Mouse (Mus musculus): ENCODE data around the gene Ddx28. TPM values are rescaled to one million over a fixed set of nuclear protein-coding genes. Genes with fewer than 3 reads are reported as not detected.
A peak's percentile ranks its signal among the peaks of the same experiment; 100 is the strongest.
"Not testable (repeated sequence)": the region's sequence is repeated elsewhere in the genome, so short reads cannot be mapped to it uniquely, and the experiment has no call there.

Ddx28 gene
- total RNA-seq, 2 experiments from 2014 or later, result 8.6 to 20.8 TPM

- ATAC-seq (replicated peaks; ENCODE audit: poor library complexity), result no peak
Observed at GRCm38 (mm10) chr8:106016284-106016683, 4.6 kb upstream of the Ddx28 start.

- ATAC-seq (replicated peaks; ENCODE audit: poor library complexity), result peak; percentile 32; the same call in 1 of the 2 replicates
Observed at GRCm38 (mm10) chr8:106012203-106012602, 521 bp upstream of the Ddx28 start.

- peak; percentile 93 for ATAC-seq (replicated peaks; ENCODE audit: poor library complexity)
Observed at GRCm38 (mm10) chr8:106010748-106011642, 687 bp downstream of the Ddx28 start.

GRCm38 (mm10) chr8:106007891-106008290 is 3.8 kb downstream of the Ddx28 start:
- ATAC-seq (replicated peaks; ENCODE audit: poor library complexity), result not testable (repeated sequence)

GRCm38 (mm10) chr8:106007135-106007534 is 4.5 kb downstream of the Ddx28 start:
- ATAC-seq (replicated peaks; ENCODE audit: poor library complexity), result peak; percentile 29; the same call in 1 of the 2 replicates

- no peak for ATAC-seq (replicated peaks; ENCODE audit: poor library complexity)
Observed at GRCm38 (mm10) chr8:106006413-106006812, 5.3 kb downstream of the Ddx28 start.

GRCm38 (mm10) chr8:106005875-106006274 is 5.8 kb downstream of the Ddx28 start, which contains the start of gene Dpep2nb:
Gene Dpep2nb (minus strand): TSS chr8:106005975.
- ATAC-seq (replicated peaks; ENCODE audit: poor library complexity), result no peak

- peak; percentile 58 for ATAC-seq (replicated peaks; ENCODE audit: poor library complexity)
Observed at GRCm38 (mm10) chr8:106004538-106005207, 7.0 kb downstream of the Ddx28 start.

- no peak for ATAC-seq (replicated peaks; ENCODE audit: poor library complexity)
Observed at GRCm38 (mm10) chr8:106001908-106002307, 9.8 kb downstream of the Ddx28 start.

- no peak for ATAC-seq (replicated peaks; ENCODE audit: poor library complexity)
Observed at GRCm38 (mm10) chr8:105998971-105999370, 12.7 kb downstream of the Ddx28 start.

- peak; percentile 95 for ATAC-seq (replicated peaks; ENCODE audit: poor library complexity)
Observed at GRCm38 (mm10) chr8:105996359-105996758, 15.3 kb downstream of the Ddx28 start.

- no peak for ATAC-seq (replicated peaks; ENCODE audit: poor library complexity)
Observed at GRCm38 (mm10) chr8:105993226-105993625, 18.5 kb downstream of the Ddx28 start.

- no peak for ATAC-seq (replicated peaks; ENCODE audit: poor library complexity)
Observed at GRCm38 (mm10) chr8:105992499-105992898, 19.2 kb downstream of the Ddx28 start.

GRCm38 (mm10) chr8:105991546-105991945 is 20.1 kb downstream of the Ddx28 start:
- no peak for ATAC-seq (replicated peaks; ENCODE audit: poor library complexity)

GRCm38 (mm10) chr8:105990856-105991387 is 20.8 kb downstream of the Ddx28 start, which contains the start of gene Dus2:
Gene Dus2 (plus strand): TSS chr8:105991337.
- peak; percentile 98 for ATAC-seq (replicated peaks; ENCODE audit: poor library complexity)

- no peak for ATAC-seq (replicated peaks; ENCODE audit: poor library complexity)
Observed at GRCm38 (mm10) chr8:105988546-105988945, 23.1 kb downstream of the Ddx28 start.

GRCm38 (mm10) chr8:105983406-105983805 is 28.3 kb downstream of the Ddx28 start:
- ATAC-seq (replicated peaks; ENCODE audit: poor library complexity), result peak; percentile 93

- ATAC-seq (replicated peaks; ENCODE audit: poor library complexity), result no peak
Observed at GRCm38 (mm10) chr8:105981146-105981545, 30.5 kb downstream of the Ddx28 start.

GRCm38 (mm10) chr8:105979325-105979724 is 32.4 kb downstream of the Ddx28 start, which contains the start of gene Dpep3:
Gene Dpep3 (minus strand): TSS chr8:105979429.
- ATAC-seq (replicated peaks; ENCODE audit: poor library complexity), result no peak

- ATAC-seq (replicated peaks; ENCODE audit: poor library complexity), result peak; percentile 78
Observed at GRCm38 (mm10) chr8:105975363-105975762, 36.3 kb downstream of the Ddx28 start.

- no peak for ATAC-seq (replicated peaks; ENCODE audit: poor library complexity)
Observed at GRCm38 (mm10) chr8:105971019-105971720, 40.5 kb downstream of the Ddx28 start.

Data from megakaryocyte progenitor cell, adult 5-6 weeks (primary cell).